Mouse (Mus musculus) bone marrow, adult 2 months (tissue): Measurements from ENCODE around the gene Mlh1. TPM values are rescaled to one million over a fixed set of nuclear protein-coding genes. Genes with fewer than 3 reads are reported as not detected.

Experiments used
- H3K27ac ChIP-seq: fragments of 200-500 bp; 2 replicates; pipeline ENCODE4 v1.5.1; 2012; ENCODE audit warnings: low read depth, mild to moderate bottlenecking, control low read depth, inconsistent platforms, low read length; ENCODE audit not compliant: control insufficient read depth, poor library complexity, insufficient read depth
- H3K4me1 ChIP-seq: fragments of 200-500 bp; 2 replicates; pipeline ENCODE4 v1.6.1; 2011; ENCODE audit warnings: low read length; ENCODE audit not compliant: control insufficient read depth, insufficient read depth
- H3K4me3 ChIP-seq: fragments of 200-500 bp; replicated peaks from 2 replicates; pipeline ENCODE3; 2011; ENCODE audit warnings: mild to moderate bottlenecking, low read depth, low read length, control low read depth; ENCODE audit not compliant: control insufficient read depth
- CTCF ChIP-seq: fragments of 200-500 bp; IDR thresholded peaks from 2 replicates; pipeline ENCODE4 v1.5.1; 2011; ENCODE audit warnings: low read length, control low read depth; ENCODE audit not compliant: control insufficient read depth, insufficient read depth
- POLR2A ChIP-seq: fragments of 200-500 bp; IDR thresholded peaks from 2 replicates; pipeline ENCODE4 v1.6.1; 2011; ENCODE audit warnings: low read depth, mild to moderate bottlenecking, control low read depth, low read length, borderline replicate concordance; ENCODE audit not compliant: control insufficient read depth
- WGBS: fragments of 180-500 bp; shearing (Covaris S2); methylation state at CpG from one replicate; pipeline ENCODE4 v1.1.7; 2018; 5-methylcytosine and 5-hydroxymethylcytosine counted together
- polyA plus RNA-seq: library from polyadenylated mRNA; stranded (reverse); fragments of >200 nt; gene quantifications from 2 replicates; pipeline ENCODE4 v1.2.4, GENCODE M21; 2011; ENCODE audit warnings: low replicate concordance; ENCODE audit not compliant: missing spikeins, insufficient read depth, insufficient read length

Gene Mlh1
- polyA plus RNA-seq, 1 experiment: 34.8 TPM

DNA sequence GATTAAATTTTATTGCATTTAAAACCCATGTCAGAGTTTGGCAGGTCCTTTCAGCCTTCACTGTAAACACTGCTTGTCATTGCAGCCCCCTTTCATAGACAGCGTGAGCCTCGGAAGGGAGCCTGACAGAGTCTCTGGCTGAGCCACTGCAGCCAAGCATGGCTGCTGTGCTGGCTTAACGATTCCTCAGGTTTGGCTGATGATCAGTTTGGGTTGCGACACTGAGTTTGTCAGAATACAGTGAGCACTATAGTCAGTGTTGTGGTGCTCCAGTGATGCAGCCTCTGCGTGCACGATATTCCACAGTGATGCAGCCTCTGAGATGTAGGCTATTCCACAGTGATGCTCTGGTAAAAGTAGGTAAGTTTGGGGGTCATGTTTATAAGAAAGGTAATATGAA lies 84.7 kb downstream of the Mlh1 start:
- no peak overlapping the region for H3K4me3 ChIP-seq
- no peaks in the 10 kb centered on the region for H3K4me1 ChIP-seq
- WGBS: 85% methylated on average over 6 of the region's 6 CpGs
- H3K27ac ChIP-seq: no peak overlapping the region
- TF ChIP-seq CTCF: no peak
- no peak for TF ChIP-seq POLR2A

DNA sequence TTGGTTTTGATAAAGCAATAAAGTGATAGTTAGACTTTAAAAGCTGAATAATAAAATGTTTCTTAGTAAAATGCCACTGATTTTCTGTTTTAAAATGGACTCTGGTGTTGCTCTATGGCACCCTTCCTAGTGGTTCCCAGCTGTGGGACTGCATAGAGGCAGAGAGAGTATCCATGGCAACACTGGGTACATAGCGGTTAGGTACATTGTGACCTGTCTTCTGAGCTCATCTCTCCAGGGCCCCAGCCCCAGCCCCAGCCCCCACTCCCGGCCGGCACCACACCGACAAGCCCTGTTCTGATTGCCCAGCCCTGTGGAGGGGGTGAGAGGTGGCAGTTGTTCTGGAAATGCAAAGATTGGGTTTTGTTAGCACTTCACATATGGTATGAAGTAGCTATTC lies 86.7 kb downstream of the Mlh1 start:
- no peaks in the 10 kb centered on the region for H3K4me1 ChIP-seq
- no peak overlapping the region for H3K4me3 ChIP-seq
- TF ChIP-seq CTCF: no peak
- no peak for TF ChIP-seq POLR2A
- WGBS: 97% methylated on average over 4 of the region's 4 CpGs
- no peak overlapping the region for H3K27ac ChIP-seq

DNA sequence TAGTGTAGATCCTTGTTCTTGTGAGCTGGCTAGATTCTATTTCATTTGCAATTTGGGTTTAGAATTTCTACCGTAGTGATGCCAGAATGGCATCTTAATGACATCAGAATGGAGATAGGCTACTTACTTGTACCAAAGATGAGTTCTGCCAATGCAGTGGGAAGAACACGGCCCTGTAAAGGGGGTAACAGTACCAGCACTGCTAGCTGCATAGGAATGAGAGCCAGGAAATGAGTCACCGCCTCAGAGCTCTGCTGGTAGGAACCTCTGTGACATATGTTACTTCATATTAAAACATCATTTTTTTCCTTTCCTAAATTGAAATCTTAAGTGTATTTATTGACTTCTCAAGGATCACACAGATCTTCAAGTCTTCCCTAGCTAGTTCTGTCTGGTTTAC lies 89.4 kb downstream of the Mlh1 start:
- TF ChIP-seq POLR2A (no peak), CTCF (no peak)
- 26% methylated on average over 3 of the region's 3 CpGs for WGBS
- Histone ChIP-seq H3K4me1 (no peaks in the 10 kb centered on the region), H3K4me3 (no peak overlapping the region), H3K27ac (no peak overlapping the region)

DNA sequence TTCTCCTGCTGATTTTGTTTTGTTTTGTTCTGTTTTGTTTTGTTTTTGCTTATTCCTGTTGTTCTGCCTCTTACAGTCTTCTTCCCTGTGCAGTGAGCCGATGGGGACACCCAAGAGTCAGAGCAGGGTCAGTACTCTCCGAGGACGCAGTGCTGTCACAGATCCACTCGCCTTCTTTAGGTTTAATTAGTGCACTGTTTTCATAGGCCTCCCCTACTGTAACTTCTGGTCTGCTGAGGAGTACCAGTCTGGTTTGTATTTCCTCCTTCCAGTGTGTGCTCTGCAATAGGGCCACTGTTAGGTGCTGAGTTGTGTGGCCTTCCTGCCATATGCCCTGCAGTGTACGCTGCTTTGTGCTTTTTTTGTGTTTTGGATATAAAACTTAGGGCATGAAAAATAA lies 92.6 kb downstream of the Mlh1 start:
- H3K4me1 ChIP-seq: no peaks in the 10 kb centered on the region
- no peak for TF ChIP-seq POLR2A
- no peak for TF ChIP-seq CTCF
- no peak overlapping the region for H3K4me3 ChIP-seq
- 94% methylated on average over 5 of the region's 5 CpGs for WGBS
- H3K27ac ChIP-seq: no peak overlapping the region

Other genes starting within 250 kb of the Mlh1 start
- 9.2 and 10.4 TPM in 2 replicates for gene Ccrl2, start 214.3 kb downstream of the Mlh1 start, polyA plus RNA-seq
- 48.1 and 88.3 TPM in 2 replicates for gene Lrrfip2, start 154.2 kb downstream of the Mlh1 start, polyA plus RNA-seq
- gene Epm2aip1, start 138 bp upstream of the Mlh1 start, polyA plus RNA-seq: 3.6 and 5.4 TPM in 2 replicates
- 0.23 and 0.75 TPM in 2 replicates for gene Trank1, start 39.9 kb upstream of the Mlh1 start, polyA plus RNA-seq
- not detected in 2 replicates for gene Dclk3, start 167.3 kb upstream of the Mlh1 start, polyA plus RNA-seq